Comparison of ENCODE assay signal across 13 mouse cellular contexts in the genomic region with DNA sequence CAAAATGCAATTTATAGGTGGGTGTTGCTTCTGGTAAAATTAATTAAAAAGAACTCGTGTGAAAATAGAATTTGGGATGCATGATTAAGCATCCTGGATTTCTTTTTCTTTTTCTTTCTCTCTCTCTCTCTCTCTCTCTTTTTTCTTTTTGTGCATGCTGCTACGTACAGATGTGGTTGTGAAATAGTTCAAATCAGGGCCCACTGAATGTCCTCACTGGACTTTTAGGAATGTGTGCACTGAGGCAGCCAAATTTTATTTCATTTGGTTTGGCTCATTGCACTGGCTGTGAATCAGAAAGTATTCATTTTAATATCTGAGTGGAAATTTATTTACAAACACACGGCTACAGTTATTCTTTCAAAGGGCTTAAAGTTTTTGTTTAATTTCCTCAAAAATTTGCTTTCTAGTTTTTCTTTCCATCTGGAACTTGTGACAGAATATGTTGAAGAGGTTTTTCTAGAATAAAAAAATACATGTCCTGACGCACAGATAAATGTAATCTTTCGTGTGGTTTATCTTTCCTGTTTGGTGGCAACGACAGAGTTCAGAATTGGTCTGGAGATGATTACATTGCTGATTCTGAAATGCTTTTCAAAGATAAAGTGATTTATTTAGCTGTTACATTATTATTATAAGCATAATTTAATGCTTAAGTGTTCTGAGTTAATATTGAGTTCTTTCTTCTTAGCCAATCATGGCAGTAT.
DNase-seq lines count a peak whose midpoint lies in the region; ATAC-seq and TF ChIP-seq lines count a peak whose summit lies in the region.
"Had no signal": no experiment of that assay in that cellular context is flagged by ENCODE, and none has a peak within 500 bp of the region (broad histone marks: within the 10 kb centered on the region; RNA-seq: fewer than 3 reads in every experiment).

No protein-coding gene starts in this region.

- no peak overlapping the region for H3K4me3 ChIP-seq in heart, embryonic 10.5 days
- H3K4me3 ChIP-seq in lung, postnatal 0 days (ENCODE audit: low read depth, low read length): no peak overlapping the region
- H3K4me3 ChIP-seq: embryonic facial prominence, embryonic 15.5 days; forebrain, embryonic 15.5 days; liver, embryonic 13.5 days had no signal

- no peak overlapping the region for H3K4me2 ChIP-seq in lung, postnatal 0 days (replicated peaks; ENCODE audit: low read depth, low read length)
- H3K4me2 ChIP-seq: embryonic facial prominence, embryonic 15.5 days; forebrain, embryonic 15.5 days; liver, embryonic 13.5 days had no signal

- peak; percentile 39 to 66 for DNase-seq in heart, adult 9 months (ENCODE audit: low spot score in 2 of 2)
- DNase-seq in heart, embryonic 10.5 days (ENCODE audit: low spot score): no peak
- peak; percentile 56 for DNase-seq in lung, postnatal 0 days (ENCODE audit: low spot score)
- DNase-seq in lung, postnatal 4 days: no peak
- peak; percentile 38 to 41 for DNase-seq in heart, postnatal 10 days
- DNase-seq in cerebellum, adult 11-12 months: no peak
- no peak for DNase-seq in cerebellum, adult 9-11 months
- DNase-seq: liver, embryonic 13.5 days; spleen, adult 18-20 months; thymus, postnatal 25 days had no signal

- WGBS in heart, embryonic 10.5 days: 80% methylated on average over 6 of the region's 6 CpGs
- WGBS in lung, postnatal 0 days: 51% methylated on average over 6 of the region's 6 CpGs

- H3K36me3 ChIP-seq in heart, embryonic 10.5 days: no peaks in the 10 kb centered on the region
- no peaks in the 10 kb centered on the region for H3K36me3 ChIP-seq in lung, postnatal 0 days (ENCODE audit: insufficient read depth, low read length)
- H3K36me3 ChIP-seq: embryonic facial prominence, embryonic 15.5 days; forebrain, embryonic 15.5 days; liver, embryonic 13.5 days had no signal

- H3K4me1 ChIP-seq in heart, embryonic 10.5 days: no peaks in the 10 kb centered on the region
- no peaks in the 10 kb centered on the region for H3K4me1 ChIP-seq in lung, postnatal 0 days (ENCODE audit: insufficient read depth, low read depth, low read length)
- H3K4me1 ChIP-seq: embryonic facial prominence, embryonic 15.5 days; forebrain, embryonic 15.5 days; liver, embryonic 13.5 days had no signal

- TF ChIP-seq CTCF in lung, postnatal 0 days (IDR thresholded peaks at IDR 0.05): no peak

- ATAC-seq in lung, postnatal 0 days: peak; percentile 33; the same call in 1 of the 2 replicates
- ATAC-seq: forebrain, embryonic 15.5 days had no signal

- intact Hi-C loops in heart, postnatal 10 days (cut with DNase I): no loop called here

- H3K9ac ChIP-seq in lung, postnatal 0 days (replicated peaks; ENCODE audit: low read depth): no peak overlapping the region
- H3K9ac ChIP-seq: embryonic facial prominence, embryonic 15.5 days; forebrain, embryonic 15.5 days; liver, embryonic 13.5 days had no signal

- TF ChIP-seq EP300 in lung, postnatal 0 days (IDR thresholded peaks at IDR 0.05): no peak

- no peak overlapping the region for H3K27ac ChIP-seq in heart, embryonic 10.5 days
- no peak overlapping the region for H3K27ac ChIP-seq in lung, postnatal 0 days (ENCODE audit: low read length)
- H3K27ac ChIP-seq: embryonic facial prominence, embryonic 15.5 days; forebrain, embryonic 15.5 days; liver, embryonic 13.5 days; stomach, postnatal 0 days had no signal

- H3K9me3 ChIP-seq in heart, embryonic 10.5 days: no peaks in the 10 kb centered on the region
- no peaks in the 10 kb centered on the region for H3K9me3 ChIP-seq in lung, postnatal 0 days (ENCODE audit: low read length)
- H3K9me3 ChIP-seq: embryonic facial prominence, embryonic 15.5 days; forebrain, embryonic 15.5 days; liver, embryonic 13.5 days had no signal

- H3K27me3 ChIP-seq in heart, embryonic 10.5 days (ENCODE audit: insufficient read depth, poor library complexity, severe bottlenecking): no peaks in the 10 kb centered on the region
- no peaks in the 10 kb centered on the region for H3K27me3 ChIP-seq in lung, postnatal 0 days (replicated peaks; ENCODE audit: insufficient read depth, low read length)
- H3K27me3 ChIP-seq: embryonic facial prominence, embryonic 15.5 days; forebrain, embryonic 15.5 days; liver, embryonic 13.5 days had no signal

Comparison
In these comparisons a context has a peak if more than half of its experiments do, and no peak if none do; other contexts are left out.
1. DNase-seq: peak in heart, adult 9 months (2 of 2), lung, postnatal 0 days (single experiment) and heart, postnatal 10 days (2 of 2); none in heart, embryonic 10.5 days (single experiment), lung, postnatal 4 days (0 of 2), cerebellum, adult 11-12 months (single experiment) and cerebellum, adult 9-11 months (single experiment).